Mouse (Mus musculus): ENCODE measurements around the gene Dnah5. TPM values are rescaled to one million over a fixed set of nuclear protein-coding genes. Genes with fewer than 3 reads are reported as not detected.

Gene Dnah5
- polyA plus RNA-seq, 1 experiment from 2014 or later = 0.01 TPM

DNA sequence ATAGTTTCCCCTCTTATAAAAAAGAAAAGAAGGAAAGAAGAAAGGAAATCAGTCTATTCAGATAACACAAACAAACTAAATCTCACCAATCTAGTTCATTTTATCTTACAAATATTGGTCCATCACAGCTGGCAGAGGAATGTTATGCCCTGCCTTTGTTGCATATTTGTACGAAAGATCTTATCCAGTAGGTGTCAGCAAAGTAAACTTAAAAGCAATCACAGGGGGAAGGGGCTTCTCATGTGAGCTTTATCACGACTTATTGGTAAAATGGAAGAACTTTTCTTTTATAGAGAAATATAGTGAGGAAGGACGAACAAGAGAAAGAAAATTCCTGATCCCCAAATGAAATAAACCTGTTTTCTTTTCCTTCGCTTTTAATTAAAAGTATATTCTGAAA, 299.3 kb downstream of the Dnah5 start:
- no peak overlapping the region for H3K9ac ChIP-seq
- no peak overlapping the region for H3K4me3 ChIP-seq
- no peaks in the 10 kb centered on the region for H3K36me3 ChIP-seq
- H3K27me3 ChIP-seq = no peaks in the 10 kb centered on the region
- no peak for ATAC-seq (ENCODE audit: insufficient number of reproducible peaks, insufficient read depth, low FRiP score, low TSS enrichment)
- no peak overlapping the region for H3K4me2 ChIP-seq (replicated peaks)
- WGBS = 59% methylated on average over 4 of the region's 4 CpGs
- no peaks in the 10 kb centered on the region for H3K4me1 ChIP-seq
- H3K27ac ChIP-seq = no peak overlapping the region
- no peaks in the 10 kb centered on the region for H3K9me3 ChIP-seq

DNA sequence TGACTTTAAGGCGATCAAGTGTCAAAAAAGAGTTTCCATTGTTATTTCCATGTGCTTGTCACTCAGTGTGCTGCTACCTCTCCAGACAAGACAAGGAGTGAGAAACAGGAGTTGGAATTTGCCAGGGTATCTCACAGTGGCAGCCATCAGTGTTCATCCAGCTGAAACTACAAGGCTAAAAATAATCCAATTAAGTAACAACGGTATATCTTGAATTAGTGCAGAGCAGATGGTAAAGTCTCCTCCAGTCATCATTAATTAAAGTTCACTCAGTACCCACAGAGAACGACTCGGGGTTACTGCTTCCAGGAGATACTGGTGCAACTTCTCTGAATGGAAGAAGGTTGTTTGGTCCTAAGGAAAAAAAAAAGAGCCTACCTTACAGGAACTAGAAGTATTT, 311.6 kb downstream of the Dnah5 start:
- no peak overlapping the region for H3K9ac ChIP-seq
- no peaks in the 10 kb centered on the region for H3K27me3 ChIP-seq
- no peaks in the 10 kb centered on the region for H3K4me1 ChIP-seq
- H3K27ac ChIP-seq = no peak overlapping the region
- H3K4me2 ChIP-seq (replicated peaks) = no peak overlapping the region
- no peak overlapping the region for H3K4me3 ChIP-seq
- H3K9me3 ChIP-seq = no peaks in the 10 kb centered on the region
- 65% methylated on average over 4 of the region's 4 CpGs for WGBS
- ATAC-seq (ENCODE audit: insufficient number of reproducible peaks, insufficient read depth, low FRiP score, low TSS enrichment) = no peak
- no peaks in the 10 kb centered on the region for H3K36me3 ChIP-seq

Other genes with a start within 250 kb of the Dnah5 start
- gene Trio, start 177.9 kb upstream of the Dnah5 start, polyA plus RNA-seq (2016; fragmentation: Nextera tagmentation; extraction: Ambion mirVana) = 69.8 and 73.5 TPM in 2 replicates